Mouse (Mus musculus): ENCODE measurements at regions not wholly inside any gene's neighbourhood (a gene's known extent, or its start where the extent isn't known, plus 50 kb on each side); places are given as distances from the start of the nearest gene placed in this dataset.

DNA sequence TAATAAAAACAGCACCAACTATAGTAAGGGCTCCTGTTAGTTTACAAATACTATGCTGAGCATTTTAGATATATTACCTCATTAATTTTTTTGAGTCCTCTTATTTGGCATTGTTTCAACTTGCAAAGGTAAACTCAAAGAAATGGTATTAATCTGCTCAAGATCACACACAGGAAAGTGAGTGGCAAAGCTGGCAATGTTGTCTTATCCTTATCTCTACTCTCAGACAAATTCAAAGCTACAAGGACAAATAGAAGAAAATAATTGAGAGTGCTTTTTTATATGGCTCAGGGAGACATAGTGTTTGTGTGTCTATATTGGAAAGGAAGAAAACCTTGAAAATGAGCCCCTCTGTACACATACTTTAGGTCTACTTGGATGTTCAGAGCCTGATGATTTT, 411.9 kb upstream of the Mgat4c start:
- ATAC-seq (replicated peaks; ENCODE audit: low read depth, poor library complexity, severe bottlenecking): no peak

DNA sequence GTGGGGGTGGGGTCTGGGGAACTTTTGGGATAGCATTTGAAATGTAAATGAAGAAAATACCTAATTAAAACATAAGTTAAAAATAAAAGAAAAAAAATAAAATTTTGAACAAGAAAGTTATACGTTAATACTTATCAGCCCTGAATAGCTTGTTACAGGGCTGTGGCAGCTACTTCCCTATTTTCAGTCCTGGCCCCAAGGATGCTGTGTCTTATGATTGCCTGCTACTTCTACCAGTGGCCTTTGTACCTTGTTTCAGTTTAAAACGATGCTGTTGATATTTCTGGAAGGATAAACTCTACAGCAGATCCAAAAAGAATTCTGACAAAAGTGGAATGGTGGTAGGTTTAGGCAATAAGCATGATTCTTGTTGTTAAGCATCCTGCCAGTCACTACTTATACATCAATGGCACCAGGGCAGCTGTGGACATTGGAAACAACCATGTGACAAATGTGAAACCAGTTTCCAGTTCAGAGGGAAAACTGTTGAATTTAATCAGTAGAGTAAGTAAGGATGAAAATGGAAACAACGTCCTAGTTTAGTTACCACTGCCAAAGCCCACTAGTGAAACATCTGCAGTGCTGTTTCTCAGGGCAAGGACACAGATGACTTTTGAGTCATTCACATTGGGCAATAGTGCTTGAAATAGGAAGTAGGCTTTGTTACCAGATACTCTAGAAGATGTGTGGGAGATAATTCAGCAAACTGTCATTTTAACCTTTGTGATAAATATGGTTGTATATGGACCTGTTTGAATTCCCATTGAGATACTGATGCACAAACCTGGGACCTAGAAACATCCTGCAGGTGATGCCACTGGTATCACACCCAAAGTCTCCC, 409.6 kb upstream of the Mgat4c start:
- ATAC-seq (replicated peaks; ENCODE audit: low read depth, poor library complexity, severe bottlenecking): peak; percentile 97

DNA sequence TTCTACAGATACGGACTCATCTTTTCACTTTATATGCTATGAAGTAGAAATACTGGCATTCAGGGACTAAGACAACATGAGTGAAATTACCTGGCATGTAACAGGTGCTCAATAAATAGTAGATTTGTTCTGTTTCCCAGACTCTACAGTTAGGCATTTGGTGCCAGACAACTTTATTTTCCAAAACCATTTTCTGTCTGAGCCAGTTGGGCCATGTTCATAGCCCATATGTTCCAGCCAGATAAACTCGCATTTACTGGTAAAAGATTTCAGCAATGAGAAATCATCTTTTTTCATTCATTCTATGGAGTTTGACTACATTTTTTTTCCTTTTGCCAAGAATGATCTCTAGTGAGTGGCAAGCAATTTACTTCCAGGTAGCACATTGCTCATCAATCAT, 393.2 kb upstream of the Mgat4c start:
- no peak for ATAC-seq (replicated peaks; ENCODE audit: low read depth, poor library complexity, severe bottlenecking)

DNA sequence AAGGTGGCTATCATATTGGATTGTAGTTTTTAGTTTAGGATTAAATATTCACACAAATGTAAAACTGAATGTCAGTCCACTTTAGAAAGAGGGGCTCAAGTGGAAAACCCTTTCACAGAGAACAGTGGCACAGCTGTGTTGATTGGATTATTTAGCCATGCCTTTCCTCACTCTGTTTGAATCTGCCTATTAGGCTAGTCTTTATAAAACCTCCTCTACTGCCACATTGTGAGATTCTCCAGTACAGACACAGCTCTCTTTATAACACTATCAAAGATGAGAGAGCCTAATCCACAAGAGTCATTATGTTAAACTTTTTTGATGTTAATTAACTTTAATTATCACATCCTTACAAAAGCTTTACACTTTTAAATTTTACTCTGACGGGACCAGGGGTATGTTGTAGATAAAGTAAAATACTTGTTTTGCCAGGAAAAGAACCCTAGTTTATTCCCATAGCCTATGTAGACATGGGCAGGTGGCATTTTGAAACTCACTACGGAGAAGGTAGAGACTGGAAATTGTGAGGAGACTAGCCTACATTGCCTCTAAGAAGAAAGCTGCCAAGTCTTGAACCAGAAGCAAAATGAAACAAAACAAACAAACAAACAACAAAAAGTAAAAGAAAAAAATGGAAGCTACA, 379.0 kb upstream of the Mgat4c start:
- no peak for ATAC-seq (replicated peaks; ENCODE audit: low read depth, poor library complexity, severe bottlenecking)

GRCm38 (mm10) chr10:101304075-101304474, 377.2 kb upstream of the Mgat4c start:
- ATAC-seq (replicated peaks; ENCODE audit: low read depth, poor library complexity, severe bottlenecking): no peak

DNA sequence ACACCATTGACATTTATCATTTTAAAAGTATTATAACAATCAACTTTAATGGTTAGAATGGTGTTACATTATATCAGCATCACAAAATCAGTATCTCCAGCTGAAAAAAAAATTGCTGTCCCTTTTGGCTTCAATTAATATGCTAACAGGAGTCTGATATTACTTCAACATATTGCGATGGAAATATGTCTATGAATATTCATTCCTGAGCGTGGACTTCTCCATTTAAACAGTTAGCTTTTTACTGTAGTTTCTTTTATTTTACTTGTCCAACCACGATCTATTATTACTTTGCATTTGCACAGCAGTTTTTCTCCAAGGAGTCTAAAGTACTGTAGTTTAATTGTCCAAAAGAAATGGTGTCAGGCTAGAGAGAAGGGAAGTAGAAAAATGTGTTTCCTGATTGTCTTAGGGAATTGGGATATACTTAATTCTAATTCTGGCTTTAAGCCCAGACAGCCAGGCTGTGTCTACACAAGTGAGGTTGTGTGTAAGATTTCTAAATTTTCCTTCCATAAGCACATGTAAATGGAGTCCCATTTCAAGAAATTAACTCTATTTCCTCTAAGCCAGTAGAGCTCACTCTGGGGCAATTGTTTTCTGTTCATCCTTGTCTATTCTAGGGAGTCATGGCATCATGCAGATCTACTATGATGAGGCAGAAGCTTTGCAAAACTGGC, 364.5 kb upstream of the Mgat4c start:
- no peak for ATAC-seq (replicated peaks; ENCODE audit: low read depth, poor library complexity, severe bottlenecking)

DNA sequence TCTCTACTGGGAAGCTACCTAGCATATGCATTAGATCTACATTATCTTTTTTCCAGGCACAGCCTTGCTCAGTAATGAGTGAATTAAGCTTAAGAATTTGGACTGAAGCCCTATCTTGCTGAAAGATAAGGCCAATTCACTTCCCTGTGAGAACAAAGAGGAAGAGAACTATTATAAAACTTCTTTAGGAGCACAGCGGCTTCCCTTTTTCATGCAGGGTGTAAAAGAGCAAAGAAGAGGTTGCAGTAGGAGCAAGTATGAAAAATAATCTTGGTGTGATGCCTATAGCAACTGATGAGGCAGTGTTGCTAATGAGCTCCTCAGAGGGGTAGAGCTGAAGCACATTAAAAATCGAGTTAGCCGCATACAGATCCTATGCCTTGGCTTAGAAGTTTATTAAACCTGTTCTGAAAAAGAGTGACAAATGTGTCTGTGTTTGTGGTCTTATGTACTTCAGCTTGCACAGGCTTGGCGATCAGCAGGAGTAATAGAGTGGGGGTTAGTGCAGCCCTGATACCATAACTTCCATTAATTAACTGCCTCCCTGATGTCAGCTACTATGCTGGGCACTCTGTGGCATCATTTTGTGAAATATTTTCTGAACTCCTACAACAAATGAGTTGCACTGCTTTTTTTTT, 360.1 kb upstream of the Mgat4c start:
- ATAC-seq (replicated peaks; ENCODE audit: low read depth, poor library complexity, severe bottlenecking): peak; percentile 93

GRCm38 (mm10) chr10:101324537-101324936, 356.8 kb upstream of the Mgat4c start:
- no peak for ATAC-seq (replicated peaks; ENCODE audit: low read depth, poor library complexity, severe bottlenecking)

GRCm38 (mm10) chr10:101328545-101328944, 352.7 kb upstream of the Mgat4c start:
- ATAC-seq (replicated peaks; ENCODE audit: low read depth, poor library complexity, severe bottlenecking): no peak

GRCm38 (mm10) chr10:101330109-101330508, 351.2 kb upstream of the Mgat4c start:
- ATAC-seq (replicated peaks; ENCODE audit: low read depth, poor library complexity, severe bottlenecking): no peak

- ATAC-seq (replicated peaks; ENCODE audit: low read depth, poor library complexity, severe bottlenecking): peak; percentile 89
Measured at GRCm38 (mm10) chr10:101335136-101335535, 346.2 kb upstream of the Mgat4c start.

DNA sequence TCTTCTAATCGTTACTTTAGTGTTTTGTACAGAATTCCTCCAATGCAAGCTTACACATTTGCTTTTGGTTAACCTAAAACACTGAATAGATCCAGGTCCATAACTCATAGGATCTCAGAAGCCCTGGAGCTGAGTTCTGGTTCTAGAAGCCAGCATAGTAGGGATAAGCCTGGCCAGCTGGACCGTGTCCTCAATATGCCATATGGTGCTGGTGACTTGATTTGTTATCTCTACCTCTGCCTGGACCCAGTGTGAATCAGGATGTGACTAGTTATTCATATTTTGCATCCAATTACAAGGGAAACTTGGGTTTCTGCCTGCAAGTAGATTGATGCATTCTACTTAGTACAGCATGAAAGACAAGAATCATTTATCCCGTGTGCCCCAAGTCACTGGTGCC, 341.7 kb upstream of the Mgat4c start:
- ATAC-seq (replicated peaks; ENCODE audit: low read depth, poor library complexity, severe bottlenecking): no peak

GRCm38 (mm10) chr10:101350198-101350897, 330.9 kb upstream of the Mgat4c start:
- ATAC-seq (replicated peaks; ENCODE audit: low read depth, poor library complexity, severe bottlenecking): no peak

GRCm38 (mm10) chr10:101373850-101374581, 307.3 kb upstream of the Mgat4c start:
- ATAC-seq (replicated peaks; ENCODE audit: low read depth, poor library complexity, severe bottlenecking): no peak

GRCm38 (mm10) chr10:101393416-101393815, 287.9 kb upstream of the Mgat4c start:
- no peak for ATAC-seq (replicated peaks; ENCODE audit: low read depth, poor library complexity, severe bottlenecking)

DNA sequence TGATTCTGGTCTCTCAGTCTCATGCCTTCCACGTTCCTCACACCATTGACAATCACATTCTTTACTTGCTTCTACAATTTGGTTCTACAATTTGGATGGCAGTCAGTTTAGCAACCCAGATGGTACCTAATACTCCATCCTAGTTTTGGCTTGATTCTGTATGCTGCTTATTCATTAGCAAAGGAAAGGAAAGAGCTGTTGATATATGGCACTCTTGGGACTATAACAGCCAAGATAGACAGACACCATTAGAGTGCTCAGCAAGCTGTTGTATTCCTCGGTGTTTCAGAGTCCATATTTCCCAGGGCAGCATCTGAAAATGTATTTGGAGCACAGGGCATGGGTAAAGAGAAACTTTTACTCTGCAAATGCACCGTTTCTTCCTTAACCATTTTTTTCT, 282.1 kb upstream of the Mgat4c start:
- no peak for ATAC-seq (replicated peaks; ENCODE audit: low read depth, poor library complexity, severe bottlenecking)

GRCm38 (mm10) chr10:101415262-101415661, 266.0 kb upstream of the Mgat4c start:
- ATAC-seq (replicated peaks; ENCODE audit: low read depth, poor library complexity, severe bottlenecking): no peak

DNA sequence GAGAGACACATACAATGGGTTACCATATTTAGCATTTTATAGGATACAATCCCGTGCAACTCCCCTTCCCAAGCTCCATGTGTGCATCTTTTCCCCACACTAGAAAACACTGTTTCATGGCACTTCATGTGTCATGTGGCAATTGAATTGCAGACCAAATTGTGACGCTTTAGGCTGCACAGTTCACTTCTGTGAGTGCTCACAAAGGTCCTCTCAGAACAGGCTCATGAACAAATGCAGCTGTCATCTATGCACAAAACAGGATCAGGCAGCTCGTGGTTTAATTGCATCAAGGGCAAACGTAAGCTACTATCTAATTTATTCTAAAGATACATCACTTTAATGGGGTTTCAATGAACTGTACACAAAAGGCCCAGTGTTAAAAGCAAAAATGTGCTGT, 258.7 kb upstream of the Mgat4c start:
- ATAC-seq (replicated peaks; ENCODE audit: low read depth, poor library complexity, severe bottlenecking): no peak

All from common myeloid progenitor, adult 5-6 weeks (primary cell).